Mouse (Mus musculus) mouse embryonic stem cell (cell line): ENCODE data around the gene Evi5.

ENCODE experiments used
- in situ Hi-C, 2 experiments: fragments of 300-500 bp; cut with MboI; formaldehyde crosslinking; loops; 1 replicate in 1 of 2; 3 replicates in 1 of 2; pipeline ENCODE4 v1.14.3; 2019 to 2020; ENCODE audit warnings: low sequenced_read_pairs in 2 of 2, low pct_unique_long_range_greater_than_20kb in 1 of 2, mixed read lengths in 1 of 2; ENCODE audit not compliant: unreplicated experiment in 1 of 2

The Evi5 gene

DNA sequence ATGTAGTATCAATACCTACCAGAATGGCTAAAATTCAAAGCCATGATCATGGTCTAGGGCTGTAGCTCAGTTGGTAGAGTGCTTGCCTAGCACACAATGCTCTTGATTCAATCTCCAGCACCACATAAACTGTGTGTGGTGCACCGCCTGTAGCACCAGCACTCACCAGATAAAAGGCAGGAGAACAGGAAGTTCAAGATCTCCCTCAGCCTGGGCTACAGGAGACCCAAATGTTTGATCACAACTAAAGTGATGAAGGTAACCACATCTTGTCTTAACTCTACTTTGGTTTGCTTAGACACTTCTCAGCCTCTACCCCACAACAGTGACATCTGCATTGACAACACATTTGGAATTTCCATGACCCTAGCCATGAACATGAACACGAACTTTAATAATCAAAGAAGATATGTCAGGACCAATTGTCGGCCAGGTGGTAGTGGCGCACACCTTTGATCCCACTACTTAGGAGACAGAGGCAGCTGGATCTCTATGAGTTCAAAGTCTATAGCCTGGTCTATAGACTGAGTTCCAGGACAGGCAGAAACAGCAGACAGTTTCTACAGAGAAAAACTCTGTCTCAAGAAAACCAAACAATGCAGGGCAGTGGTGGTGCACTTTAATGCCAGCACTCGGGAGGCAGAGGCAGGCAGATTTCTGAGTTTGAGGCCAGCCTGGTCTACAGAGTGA lies 34.2 kb downstream of the Evi5 start:
- in situ Hi-C loops, result no loop called here

DNA sequence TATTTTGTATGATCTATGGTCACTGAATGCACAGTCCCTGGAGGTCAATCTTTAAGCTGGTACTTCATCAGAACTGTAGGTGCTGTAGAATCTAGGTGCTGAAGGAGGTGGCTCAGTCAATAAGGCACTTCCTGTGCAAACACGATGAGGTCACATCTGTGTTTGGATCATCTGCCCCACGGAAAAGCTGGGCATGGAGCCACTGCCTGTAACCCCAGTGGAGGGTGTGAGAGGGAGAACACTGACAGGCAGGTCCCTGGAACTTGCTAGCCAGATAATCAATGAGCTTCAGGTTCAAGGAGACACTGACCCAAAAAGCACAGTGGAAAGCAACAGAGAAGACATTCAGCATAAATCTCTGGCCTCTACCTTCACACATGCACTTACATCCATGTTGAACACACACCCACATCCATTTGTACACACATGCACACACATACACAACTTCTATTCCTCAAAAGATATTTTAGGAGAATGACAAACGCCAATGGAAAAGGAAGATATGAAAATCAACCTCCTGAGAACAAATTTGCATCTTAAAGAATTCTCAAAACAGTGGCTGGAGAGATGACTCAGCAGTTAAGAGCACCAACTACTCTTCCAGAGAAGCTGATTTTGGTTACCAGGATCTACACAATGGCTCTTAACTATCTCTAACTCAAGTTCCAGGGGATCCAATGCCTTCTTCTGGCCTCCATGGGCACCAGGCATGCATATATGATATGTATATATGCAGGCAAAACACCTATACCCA lies 35.8 kb downstream of the Evi5 start:
- in situ Hi-C loops, result no loop called here

DNA sequence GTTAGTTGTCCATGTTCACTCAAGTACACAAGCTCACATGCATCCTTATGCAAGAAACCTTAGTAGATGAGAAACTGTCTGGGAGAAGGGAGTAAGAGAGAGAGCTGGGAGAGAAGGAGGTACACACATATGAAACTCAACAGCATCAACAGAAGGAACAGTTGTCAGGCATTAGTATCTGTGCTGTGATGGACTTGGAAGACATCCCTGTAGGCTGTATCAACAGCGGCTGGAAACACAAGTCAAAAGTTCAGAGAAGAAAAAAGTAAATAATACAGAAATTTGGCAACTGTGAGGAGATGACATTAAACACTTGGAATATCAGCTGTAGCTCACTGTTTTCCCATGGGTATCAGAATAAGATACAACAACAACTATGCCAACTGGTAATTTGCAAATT lies 40.6 kb downstream of the Evi5 start:
- in situ Hi-C loops, result no loop called here

DNA sequence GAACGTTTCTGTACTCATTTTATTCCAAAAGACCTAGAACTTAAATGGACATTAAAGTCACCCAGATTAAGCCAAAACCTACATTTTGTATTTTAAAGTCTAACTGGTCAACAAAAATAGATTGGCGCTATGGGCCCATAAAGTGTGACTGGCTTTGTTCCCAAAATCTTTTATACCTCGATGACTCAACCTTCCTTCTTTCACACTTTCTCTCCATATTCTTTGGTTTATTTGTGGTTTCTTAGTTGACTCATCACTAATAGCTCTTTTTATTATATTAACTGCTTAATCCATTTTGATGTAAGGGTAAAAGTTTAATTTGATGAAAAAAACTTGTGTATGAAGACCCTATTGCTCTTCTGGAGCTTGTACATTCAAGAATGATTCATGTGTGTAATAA lies 43.6 kb downstream of the Evi5 start:
- in situ Hi-C loops, result no loop called here

DNA sequence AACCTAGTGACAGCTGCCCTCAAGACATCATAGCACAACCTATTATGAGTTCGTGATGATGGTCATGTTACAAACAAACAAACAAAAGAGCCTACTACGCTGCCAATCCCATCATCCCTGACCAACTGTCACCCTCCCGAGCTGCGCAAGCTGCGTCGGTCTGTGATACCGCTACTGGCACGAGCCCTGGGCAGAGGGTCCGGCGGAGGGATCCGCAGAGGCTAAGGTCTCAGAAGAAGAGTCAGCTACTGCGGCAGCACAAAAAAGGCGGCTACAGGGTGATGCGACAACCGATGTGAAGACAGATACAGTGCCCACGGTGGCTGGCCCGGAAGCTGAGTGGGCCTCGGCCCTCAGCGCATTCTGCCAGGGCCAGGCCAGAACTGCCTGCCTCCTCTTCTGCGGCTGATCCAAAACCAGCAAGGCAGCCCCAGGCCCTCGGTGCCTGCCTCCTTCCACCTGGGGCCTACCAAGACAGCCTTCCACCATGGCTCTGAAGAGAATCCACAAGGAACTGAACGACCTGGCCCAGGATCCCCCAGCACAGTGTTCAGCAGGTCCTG lies 44.8 kb downstream of the Evi5 start, which contains the start of gene Ube2d2b:
Gene Ube2d2b (plus strand): TSS at position 102 of the 563 bp plus-strand sequence.
- in situ Hi-C loops, result no loop called here

DNA sequence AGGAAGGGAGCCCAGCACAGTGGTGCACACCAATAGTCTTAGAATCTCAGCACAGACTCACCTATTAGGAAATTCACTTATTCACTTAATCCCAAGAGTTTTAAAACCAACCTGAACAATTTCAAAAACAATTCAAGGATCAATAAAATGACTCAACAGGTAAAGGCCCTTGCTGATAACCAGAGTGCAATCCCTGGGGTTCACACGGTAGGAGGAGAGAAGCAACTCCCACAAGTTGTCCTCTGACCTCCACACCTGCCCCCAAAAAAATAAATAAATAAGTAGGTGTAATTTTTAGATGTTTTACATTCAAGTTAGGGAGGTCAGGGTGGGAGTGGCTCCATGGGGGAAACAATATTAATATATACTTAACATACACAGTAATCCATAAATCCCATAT lies 52.4 kb downstream of the Evi5 start:
- in situ Hi-C loops, result no loop called here

DNA sequence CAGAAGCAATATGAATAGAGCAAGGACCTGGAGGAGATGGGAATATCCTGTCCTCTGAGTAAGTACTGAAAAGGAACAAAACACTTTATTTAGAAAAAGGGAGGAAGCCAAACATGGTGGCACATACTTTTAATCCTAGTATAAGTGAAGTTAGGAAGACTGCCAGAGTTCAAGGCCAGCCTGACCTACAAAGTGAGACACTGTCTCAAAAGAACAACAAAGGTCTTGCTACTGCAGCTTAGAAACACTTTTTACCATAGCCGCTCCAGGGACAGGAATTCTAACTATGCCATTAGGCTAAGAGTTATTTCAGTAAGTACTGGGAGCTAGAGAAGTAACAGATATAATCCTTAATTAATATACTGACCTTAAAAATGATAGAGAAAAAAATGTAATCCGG lies 60.3 kb downstream of the Evi5 start:
- in situ Hi-C loops, result no loop called here

DNA sequence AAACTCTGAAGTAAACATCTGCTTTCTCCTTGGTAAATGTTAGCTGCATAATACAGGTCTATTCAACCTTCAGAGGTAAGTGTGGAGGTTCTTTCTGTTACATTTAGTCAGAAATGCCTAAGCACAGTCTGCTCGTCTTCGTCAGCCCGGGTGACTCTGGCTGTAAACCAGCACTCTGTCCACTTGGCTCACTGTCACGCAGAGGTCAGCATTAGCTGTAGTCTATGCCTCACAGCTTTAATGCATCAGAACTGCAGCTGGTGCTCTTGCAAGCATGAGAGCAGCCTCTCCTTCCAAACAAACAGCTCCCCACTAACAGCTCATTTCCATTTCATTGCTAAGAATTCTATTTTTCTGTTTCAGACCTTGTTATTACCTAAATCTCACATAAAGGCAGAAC lies 67.4 kb downstream of the Evi5 start:
- in situ Hi-C loops, result no loop called here

DNA sequence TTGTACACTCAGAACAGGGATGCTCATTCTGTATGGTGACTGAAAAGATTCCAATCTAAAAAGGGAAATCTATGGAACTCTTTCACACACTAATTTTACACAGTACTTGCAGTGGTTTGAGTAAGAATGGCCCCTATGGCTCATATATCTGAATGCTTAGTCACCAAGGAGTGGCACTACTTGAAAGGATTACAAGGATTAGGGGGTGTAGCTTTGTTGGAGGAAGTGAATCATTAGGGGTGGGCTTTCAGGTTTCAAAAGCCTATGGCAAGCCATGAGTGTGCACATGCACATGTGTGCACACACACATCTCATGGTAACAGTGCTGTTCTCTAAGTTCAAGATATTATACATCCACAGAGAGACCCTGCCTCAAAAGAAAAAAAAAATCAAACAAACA lies 72.3 kb downstream of the Evi5 start:
- in situ Hi-C loops, result no loop called here

DNA sequence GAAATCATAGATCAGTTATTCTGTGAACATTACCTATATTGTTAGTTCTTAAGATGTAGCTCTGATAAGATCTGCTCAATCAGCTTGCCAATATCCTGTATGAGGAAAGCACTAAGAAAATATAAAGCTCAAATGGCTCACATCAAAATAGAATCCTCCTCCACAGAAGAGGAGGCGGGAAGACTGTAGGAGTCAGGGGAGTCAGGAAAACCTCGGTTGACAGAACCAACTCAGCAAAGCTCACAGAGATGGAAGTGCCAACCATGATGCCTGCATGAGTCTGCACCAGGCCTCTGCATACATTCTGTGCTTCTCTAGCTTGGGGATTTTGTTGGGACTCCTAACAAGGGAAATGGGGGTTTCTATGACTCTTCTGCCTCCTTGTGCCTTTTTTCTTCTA lies 73.7 kb downstream of the Evi5 start:
- in situ Hi-C loops, result no loop called here

DNA sequence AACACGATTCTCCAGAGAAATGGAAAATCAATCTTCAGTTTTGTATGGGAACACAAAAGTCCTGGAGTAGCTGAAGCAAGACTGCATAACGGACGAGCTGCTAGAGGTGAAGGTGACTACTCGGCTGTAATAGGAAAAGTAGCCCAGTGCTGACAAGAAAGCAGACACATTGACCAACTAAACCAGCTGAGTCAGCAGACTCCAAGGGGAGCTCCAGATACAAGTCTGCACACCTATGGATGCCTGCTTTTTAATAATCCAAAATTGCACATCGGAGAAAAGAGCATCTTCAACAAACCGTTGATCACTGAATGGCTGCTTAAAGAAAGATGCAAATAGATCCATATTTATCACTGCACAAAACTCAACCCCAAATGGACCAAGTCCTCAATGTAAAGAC lies 76.6 kb downstream of the Evi5 start:
- in situ Hi-C loops, result no loop called here

DNA sequence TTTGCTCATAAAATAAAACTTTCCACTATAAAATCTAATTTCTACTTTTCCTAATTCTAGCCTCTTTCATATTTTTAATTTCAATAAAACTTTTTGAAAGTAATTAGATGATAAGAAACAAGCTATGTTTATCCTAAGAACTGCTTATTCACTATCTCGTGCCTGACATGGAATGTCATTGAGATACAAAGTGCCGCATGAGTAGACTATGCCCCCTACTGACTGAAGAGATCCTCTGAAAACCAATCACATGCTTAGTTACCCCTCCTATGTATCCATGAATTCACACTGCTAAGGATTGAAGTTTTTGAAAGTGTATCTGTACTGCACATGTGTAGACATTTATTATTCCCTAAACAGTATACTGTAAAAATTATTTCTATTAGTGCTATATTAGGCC lies 81.0 kb downstream of the Evi5 start:
- in situ Hi-C loops, result no loop called here

DNA sequence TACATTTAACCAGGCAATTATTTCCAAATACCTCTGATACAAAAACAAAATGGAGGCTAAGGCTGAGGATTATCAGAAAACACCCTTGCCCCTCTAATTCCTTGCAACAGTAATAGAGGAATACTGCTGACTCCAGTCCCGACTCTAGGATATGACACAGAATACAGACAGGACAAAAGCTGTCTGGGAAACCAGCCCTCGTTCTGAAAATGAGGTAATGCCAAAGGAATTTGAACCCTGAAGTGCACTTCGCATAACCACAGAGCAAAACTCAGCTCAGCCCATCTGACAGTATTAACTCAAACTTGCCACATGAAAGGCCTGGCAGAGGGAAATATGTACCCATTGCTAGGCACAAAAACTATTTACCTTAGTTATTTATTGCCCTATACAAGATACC lies 81.6 kb downstream of the Evi5 start:
- in situ Hi-C loops, result no loop called here

DNA sequence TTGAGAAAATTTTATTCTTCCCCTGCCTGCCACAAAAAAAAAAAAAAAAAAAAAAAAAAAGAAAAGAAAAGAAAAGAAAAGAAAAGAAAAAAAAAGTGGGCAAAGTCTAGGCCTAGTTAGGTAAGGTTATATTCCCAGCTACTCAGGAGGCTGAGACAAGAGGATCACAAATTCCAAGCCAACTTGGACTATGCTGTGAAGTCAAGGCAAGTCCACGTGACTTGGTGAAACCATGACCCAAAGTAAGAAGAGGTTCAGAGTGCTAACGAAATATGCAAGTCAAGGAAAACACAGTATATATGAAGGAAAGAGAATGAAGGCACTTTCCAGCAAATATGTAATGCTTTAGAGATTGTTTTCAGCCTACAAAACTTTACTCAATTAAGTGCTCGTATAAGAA lies 82.4 kb downstream of the Evi5 start:
- in situ Hi-C loops, result no loop called here

DNA sequence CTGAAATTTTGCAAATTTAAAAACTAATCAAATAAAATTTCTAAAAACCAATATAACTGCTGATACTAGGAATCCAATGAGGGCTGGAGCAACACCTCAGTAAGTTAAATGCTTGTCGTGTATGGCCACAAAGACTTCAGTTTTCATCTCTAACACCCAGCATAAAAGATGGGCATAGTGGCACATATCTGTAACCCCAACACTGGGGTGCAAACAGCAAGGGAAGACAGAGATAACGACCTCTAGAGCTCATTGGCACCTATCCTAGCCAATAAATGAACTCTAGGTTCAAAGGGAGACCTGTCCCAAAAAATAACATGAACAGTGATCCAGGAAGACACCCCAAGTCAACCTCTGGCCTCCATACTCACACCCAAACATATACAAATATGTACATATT lies 82.9 kb downstream of the Evi5 start:
- in situ Hi-C loops, result no loop called here

DNA sequence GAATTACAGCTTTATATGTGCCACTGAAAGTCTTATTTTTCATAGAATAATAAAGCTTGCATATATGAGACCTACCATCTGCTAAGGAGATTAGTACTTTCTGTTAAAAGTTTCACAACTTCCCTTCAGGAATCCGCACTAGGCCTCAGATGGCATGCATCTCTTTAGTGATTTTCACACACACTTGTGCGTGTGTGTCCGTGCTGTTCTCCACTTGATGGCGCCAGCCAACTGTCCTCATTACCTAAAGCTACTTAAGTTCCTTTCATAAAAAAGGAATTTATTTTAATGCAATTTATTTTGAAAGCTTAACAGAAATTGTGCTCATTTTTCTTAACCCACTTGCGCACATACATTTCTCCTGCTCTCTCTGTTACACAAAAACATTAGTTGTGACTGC lies 85.4 kb downstream of the Evi5 start:
- in situ Hi-C loops, result no loop called here

DNA sequence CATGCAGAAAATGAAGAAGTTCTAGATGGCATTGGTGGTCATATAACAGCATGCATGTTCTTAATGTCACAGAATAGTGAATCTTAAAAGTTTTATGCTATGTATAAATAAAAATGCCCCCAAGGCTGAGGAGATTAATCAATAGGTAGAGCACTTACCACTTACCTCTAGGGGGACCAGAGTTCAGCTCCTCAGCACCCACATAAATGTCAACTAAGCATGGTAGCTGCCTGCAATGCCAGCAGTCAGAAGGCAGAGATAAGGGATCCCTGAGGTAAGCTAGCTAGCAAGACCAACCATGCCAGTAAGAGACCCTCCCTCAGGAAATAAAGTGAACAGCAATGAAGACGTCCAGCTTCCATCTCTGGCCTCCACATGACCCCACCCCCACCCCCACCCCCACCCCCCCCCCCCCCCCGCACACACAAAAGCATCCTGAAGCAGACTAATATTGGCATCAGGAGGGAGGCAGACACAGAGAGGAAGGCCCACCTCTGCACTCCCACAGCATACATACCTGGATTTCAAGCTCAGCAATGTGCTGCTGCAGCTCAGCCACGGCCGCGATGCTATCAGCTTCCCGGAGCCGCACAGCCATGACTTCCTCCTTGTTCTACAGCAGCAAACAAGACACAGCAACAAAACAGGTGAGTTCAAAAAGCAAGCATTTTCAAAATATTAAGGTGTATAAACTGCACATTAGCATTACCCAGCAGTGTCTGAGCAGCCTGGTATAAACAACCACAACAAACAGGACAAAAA lies 87.0 kb downstream of the Evi5 start:
- in situ Hi-C loops, result no loop called here

DNA sequence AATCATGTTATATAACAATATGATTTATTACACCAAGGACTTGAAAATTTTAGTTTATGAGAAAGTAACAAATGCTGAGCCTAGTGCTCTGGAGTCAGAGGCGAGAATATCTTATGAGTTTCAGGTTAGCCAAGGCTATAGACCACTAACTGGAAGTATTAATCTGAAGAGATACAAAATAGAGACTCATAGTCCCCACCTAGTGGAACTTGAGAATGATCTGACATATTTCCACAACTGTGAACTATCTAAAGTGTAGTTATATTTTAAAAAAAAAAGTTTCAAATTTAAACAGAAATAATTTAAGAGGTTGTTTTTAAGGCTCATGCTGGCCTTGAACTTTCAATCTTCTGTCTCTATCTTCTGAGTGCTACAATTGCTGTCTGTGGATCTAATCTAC lies 92.5 kb downstream of the Evi5 start:
- in situ Hi-C loops, result no loop called here

DNA sequence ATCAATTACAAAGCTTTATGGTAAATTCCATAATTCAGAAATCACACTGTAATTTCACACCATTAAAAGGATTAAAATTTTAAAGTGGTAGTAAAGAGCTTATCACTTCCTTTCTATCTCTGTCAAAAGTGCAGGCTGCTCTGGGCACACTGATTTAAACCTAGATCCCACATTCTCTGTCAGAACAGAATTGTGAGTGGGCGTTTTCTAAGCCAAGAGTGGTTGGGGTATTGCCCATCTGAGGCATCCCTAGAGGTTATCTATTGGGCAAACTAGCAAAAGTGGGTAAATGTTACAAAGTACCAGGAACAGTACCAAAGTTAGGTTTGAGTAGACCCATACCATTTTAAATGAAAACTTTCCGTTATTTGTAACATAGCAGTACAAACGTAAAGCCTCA lies 96.1 kb downstream of the Evi5 start:
- in situ Hi-C loops, result no loop called here

DNA sequence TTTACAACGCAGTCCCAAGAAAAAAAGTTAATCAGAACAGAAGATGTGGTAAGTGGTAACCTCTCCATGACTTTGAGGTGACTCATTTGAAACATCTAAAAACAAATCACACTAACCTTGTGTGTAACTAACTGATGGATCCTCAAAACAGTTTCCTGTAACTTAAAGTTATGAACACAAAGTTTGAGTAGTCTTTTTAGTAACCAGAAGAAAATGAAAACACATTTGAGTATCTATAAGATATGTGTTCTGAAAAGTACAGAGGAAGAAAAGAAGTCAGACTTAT lies 97.4 kb downstream of the Evi5 start:
- in situ Hi-C loops, result no loop called here
